Mouse (Mus musculus): ENCODE results near the gene Psmd8. TPM values are rescaled to one million over a fixed set of nuclear protein-coding genes. Genes with fewer than 3 reads are reported as not detected.

Psmd8 gene
- total RNA-seq (2023) = 100 to 1,000 TPM; 197 to 231 TPM

GRCm38 (mm10) chr7:29180077-29180853 is at the start of gene Psmd8:
TSS of gene Psmd8 (minus strand) at chr7:29180701.

GRCm38 (mm10) chr7:29213675-29214082 is 33.2 kb upstream of the Psmd8 start, which contains the start of gene Catsperg1:
TSS of gene Catsperg1 (minus strand) at chr7:29214035.

GRCm38 (mm10) chr7:29170066-29170754 is 10.3 kb downstream of the Psmd8 start, which contains the start of the genes Ggn and Spred3:
TSS of gene Ggn (plus strand) at chr7:29170210.
TSS of gene Spred3 (minus strand) at chr7:29170411.

GRCm38 (mm10) chr7:29155838-29156782 is 24.4 kb downstream of the Psmd8 start, which contains the start of gene Fam98c:
TSS of gene Fam98c (minus strand) at chr7:29156234.

GRCm38 (mm10) chr7:29134693-29135386 is 45.7 kb downstream of the Psmd8 start, which contains the start of gene Rasgrp4:
TSS of gene Rasgrp4 (plus strand) at chr7:29134851.

GRCm38 (mm10) chr7:29124970-29125369 is 55.5 kb downstream of the Psmd8 start, which contains the start of gene Ryr1:
TSS of gene Ryr1 (minus strand) at chr7:29125179.

Other genes with a start within 250 kb of the Psmd8 start
- 100 to 1,000 TPM; 108 to 109 TPM for gene Actn4, start 218.4 kb downstream of the Psmd8 start, total RNA-seq (2023)
- gene Eif3k, start 198.8 kb downstream of the Psmd8 start, total RNA-seq (2023) = 100 to 1,000 TPM; 267 to 290 TPM
- 100 to 1,000 TPM; 344 to 379 TPM for gene Map4k1, start 198.7 kb downstream of the Psmd8 start, total RNA-seq (2023)
- gene Ryr1, start 55.5 kb downstream of the Psmd8 start, total RNA-seq (2023) = under 1 TPM; 0.32 to 0.39 TPM
- gene Rasgrp4, start 45.9 kb downstream of the Psmd8 start, total RNA-seq (2023) = 1 to 10 TPM; 4.1 to 4.4 TPM
- 10 to 100 TPM; 27.9 to 33.3 TPM for gene Fam98c, start 24.5 kb downstream of the Psmd8 start, total RNA-seq (2023)
- gene Ggn, start 10.5 kb downstream of the Psmd8 start, total RNA-seq (2023) = not detected
- gene Spred3, start 10.3 kb downstream of the Psmd8 start, total RNA-seq (2023) = 1 to 10 TPM; 1.5 to 1.7 TPM
- 1 to 10 TPM; 2.4 to 2.8 TPM for gene Catsperg1, start 33.3 kb upstream of the Psmd8 start, total RNA-seq (2023)
- 1 to 10 TPM; 1.4 to 1.9 TPM for gene Kcnk6, start 51.8 kb upstream of the Psmd8 start, total RNA-seq (2023)
- gene Yif1b, start 57.6 kb upstream of the Psmd8 start, total RNA-seq (2023) = 10 to 100 TPM; 22.3 to 24.6 TPM
- 1 to 10 TPM; 3.2 to 3.5 TPM for gene 2200002D01Rik, start 67.8 kb upstream of the Psmd8 start, total RNA-seq (2023)
- gene Spint2, start 101.2 kb upstream of the Psmd8 start, total RNA-seq (2023) = 10 to 100 TPM; 38.6 to 45.2 TPM
- gene Ppp1r14a, start 108.6 kb upstream of the Psmd8 start, total RNA-seq (2023) = not detected
- 1 to 10 TPM in 1 of 2 experiments, not detected in 1; 1.0 TPM for gene Dpf1, start 123.2 kb upstream of the Psmd8 start, total RNA-seq (2023)